Mouse (Mus musculus) lung, postnatal 14 days (tissue): Measurements from ENCODE around the gene Rnf32.
A peak's percentile ranks its signal among the peaks of the same experiment; 100 is the strongest.

Experiments
- DNase-seq: peaks from one replicate; pipeline ENCODE4 v3.0.0; 2021

Gene Rnf32

DNA sequence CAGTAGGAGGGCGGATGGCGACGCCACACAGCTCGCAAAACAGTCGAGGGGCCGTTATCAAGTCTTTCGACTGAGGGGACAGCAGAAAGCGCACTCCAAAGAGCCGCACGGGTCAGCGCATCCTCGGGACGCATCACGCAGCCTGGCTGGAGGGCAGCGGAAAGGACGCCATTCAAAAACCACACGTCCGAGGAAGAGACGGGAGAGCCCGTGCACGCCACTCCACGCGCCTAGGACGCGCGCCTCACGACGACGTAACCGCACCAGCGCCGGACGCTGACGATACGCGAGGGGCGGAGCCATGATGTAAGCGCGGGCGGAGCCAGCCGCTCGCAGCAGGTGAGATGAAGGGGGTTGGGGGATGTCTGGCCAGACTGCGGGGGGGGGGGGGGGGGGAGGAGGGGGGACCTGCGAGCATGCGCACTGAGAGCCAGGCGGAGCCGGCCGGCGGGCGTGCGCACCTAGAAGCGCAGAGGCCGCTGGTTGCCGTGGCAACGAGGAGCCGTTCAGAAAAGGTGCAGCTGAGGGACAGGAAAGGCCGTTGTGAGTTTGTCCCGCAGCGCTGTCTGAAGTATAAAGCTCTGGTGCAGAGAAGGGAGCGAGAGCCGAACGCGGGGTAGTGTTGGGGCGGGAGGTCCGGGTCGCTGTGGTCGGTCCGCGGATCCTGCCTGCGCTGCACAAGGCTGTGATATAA lies at the start of gene Rnf32:
TSS of gene Rnf32 (plus strand) at position 423 of the 694 bp plus-strand sequence.
- peak; percentile 79 for DNase-seq

DNA sequence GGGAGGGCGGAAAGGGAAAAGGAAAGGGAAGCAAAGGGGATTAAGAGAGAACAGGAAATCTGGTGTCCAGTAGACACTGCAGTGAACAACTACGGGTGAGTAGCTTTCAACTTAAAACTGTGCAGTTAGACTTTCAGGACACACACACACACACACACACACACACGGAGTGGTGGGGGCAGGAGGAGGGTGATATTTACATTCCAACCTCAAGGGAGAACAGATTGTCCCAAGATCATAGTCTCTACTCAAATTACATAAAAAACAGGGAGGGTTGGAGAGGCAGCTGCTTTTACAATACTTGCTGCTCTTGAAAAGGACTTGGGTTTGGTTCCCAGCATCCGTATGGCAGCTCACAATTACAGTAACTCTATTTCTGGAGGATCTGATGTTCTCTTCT lies 45.6 kb upstream of the Rnf32 start:
- no peak for DNase-seq

DNA sequence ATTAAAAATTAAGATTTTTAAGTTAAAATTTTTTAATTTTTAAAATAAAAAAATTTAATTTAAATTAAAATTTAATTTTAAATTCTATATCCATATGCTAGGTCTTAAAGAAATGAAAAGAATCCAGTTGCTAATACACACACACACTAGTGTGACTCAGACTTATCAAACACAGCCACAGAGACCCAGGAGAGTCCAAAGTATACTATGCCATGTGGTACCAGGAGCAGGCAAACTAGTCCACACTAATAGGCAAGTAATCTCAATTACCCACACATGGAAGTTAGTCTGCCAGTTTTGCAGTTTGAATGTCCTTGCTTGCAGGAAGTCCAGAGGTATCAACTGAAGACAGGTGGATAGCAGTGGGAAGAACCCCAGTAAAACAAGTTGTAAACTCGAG lies 35.9 kb upstream of the Rnf32 start:
- no peak for DNase-seq

DNA sequence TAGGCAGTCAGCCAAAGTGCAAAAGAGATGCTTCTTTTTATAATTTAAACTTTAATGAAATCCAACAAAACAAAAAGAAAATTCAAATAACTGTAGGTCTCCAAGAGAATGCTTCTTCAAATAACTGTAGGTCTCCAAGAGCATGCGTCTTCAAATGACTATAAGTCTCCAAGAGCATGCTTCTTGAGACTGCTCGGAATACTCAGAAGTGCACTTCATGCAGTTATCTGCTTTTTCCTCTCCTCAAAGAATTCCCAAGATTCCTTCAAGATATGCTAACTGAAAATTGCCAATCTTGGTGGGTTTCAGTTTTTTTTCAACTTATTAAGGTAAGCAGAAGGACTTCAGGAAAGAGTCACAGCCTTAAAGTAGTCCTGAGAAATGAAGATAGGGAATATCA lies 28.8 kb upstream of the Rnf32 start:
- DNase-seq: no peak

DNA sequence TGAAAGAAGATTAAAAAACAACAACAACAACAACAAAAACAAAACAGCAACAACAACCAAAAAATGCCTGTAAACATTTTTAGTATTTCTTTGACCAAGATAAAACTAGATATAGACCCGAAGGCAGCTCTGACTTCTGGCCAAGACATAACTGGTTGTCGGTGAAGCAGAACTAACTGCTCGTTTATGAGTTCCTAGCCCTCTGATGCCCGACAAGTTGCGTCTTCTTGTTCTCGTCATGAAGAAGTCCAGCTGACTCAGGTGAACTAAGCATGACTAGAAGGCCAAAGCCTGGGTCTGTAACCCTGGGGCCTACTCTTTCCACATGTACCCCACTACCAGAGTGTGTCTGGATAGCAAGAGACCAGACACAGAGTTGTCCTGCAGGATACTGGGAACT lies 25.6 kb upstream of the Rnf32 start:
- DNase-seq: no peak

DNA sequence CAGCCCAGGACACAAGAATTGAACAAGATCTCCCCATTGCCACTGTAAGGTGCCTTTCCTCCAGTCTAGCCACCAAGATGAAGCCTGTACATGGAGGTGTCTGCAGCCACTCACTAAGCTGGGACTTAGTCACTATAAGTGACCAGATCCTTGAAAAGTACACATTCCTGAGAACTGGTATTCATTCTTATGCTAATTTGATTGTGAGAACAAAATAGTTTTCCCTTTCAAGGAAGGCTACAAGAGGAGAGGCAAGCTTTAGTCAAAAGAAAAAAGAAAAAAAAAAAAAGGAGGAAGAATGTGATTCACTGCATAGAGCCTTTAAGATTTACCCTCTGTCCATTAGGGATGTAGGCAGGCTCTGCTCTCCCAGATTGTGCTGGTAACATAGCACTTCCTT lies 24.6 kb upstream of the Rnf32 start:
- DNase-seq: no peak

DNA sequence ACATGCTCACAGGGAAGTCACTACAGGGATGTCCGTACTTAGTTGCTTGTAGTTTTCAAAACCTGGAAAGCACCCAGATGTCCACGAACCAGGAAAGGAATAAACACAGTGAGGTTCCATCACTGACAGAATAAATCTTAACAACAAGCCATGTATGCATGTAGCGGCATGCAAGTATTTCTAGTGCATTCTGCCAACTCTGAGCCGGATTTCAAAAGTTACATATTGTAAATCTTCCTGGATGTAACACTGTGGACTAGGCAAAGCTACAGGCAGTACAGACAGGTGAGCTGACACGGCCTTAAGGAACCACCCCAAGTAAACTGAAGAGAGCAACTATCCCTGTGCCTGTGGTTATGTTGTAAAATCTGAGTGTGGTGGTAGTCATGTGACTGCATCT lies 9.0 kb upstream of the Rnf32 start:
- DNase-seq: no peak

DNA sequence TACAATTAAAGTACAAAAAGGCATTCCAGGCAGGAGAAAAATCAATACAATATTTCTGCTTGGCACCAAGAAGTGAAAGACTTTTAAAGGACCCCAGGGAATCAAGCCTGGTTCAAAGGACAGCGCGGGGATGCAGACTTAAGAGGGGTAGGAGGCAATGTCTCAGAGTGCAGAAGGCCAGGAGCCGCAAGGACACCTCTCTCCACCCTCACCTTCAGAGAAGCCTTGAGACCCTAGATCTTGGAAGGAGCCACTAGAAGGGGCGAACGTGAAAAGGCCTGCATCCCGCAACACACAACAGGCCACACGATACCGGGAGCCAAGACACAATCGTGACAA lies 592 bp upstream of the Rnf32 start:
- no peak for DNase-seq

DNA sequence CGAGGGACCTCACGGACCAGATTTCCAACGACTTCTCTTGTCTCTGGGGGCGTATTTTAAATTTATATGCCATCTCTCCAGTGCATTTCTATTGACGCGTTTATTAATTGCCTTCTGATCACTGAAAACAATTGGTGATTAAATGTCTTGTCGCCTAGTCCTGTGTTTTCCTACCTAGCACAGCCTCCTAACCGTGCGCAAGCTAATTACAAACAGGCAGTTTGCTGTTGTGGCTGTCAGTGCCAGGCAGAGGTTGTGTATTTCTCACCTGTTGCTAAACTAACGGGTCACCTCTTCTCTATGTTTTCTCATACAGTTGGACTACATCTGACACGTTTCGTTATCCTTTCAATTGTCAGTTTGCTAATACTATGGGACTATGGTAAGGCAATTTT lies 469 bp downstream of the Rnf32 start:
- no peak for DNase-seq

DNA sequence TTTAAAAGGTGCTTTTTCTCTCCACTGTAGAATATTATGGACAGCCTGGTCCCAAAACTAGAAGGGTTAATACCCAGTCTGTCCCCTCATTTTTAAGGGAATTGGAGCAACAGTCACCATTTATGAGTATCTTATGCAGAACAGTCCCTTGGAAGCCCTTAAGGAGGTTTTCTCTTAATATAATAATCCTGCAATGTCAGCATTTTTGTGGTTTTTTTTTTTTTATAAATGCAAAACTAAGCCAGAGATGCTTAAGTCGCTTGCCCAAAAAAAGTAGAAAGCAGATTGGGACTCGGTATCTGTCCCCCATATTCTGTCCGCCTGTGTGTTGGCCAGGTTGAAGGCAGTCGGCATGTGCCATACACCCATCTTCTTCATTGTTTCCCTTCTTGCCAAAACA lies 1.4 kb downstream of the Rnf32 start:
- no peak for DNase-seq

DNA sequence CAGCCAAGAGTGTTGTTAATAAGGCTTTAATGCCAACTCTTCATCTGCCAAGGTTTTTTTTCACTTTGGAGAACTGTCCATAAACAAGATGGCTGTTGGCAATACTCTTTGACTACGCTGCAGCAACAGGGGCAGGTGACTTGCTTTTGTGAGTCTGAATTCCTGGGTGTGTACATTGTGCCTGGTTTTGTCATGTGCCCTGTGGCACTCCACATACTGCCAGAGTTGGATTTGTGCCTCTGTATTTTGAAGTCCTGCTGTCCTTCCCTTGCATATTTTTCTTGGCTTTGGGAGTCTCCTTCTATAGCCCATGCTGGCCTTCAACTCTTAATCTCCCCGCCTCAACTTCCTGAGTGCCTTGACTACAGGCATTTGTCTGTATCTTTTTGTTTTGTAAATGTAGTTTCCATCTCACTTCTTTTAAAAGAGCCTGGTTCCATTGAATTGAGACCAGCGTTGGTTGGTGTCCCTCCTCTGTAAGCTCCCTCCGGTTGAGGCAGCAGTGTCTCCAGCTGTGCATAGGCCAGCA lies 3.2 kb downstream of the Rnf32 start:
- no peak for DNase-seq

DNA sequence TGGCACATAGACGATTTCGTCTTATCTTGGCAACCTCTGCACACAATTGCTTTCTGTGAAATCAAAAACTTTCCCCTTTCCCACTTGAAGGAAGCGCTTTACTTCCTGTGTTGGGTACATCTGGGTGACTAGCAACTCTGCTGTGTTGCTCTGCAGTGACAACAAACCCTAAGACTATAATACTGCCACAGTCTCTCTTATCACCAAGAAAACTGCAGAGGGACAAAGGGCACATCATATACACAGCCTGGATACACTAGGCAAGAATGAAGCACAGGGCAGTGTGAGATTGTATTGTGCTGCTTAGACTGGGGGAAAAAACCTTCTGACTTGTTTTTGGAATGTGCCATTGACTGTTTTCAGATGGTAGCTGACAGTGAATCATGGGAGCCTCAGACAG lies 4.1 kb downstream of the Rnf32 start:
- DNase-seq: no peak

DNA sequence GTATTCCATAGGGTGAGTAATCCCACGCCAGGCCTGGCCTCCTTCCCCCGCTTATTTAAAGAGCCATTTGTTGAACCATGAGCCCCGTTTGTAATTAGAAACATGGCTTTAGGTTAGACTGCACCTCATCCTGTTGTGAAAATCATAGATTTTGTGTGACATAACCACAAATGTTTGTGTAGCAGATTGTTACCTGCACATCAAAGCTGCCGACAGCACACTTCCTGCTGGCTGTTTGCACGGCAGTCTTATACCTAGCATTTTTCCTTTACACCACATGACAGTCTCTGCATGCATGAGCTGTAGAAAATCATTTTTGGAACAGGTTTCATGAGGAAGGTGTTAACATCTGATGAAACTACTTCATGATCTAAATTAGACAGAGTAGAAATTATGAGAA lies 9.9 kb downstream of the Rnf32 start:
- no peak for DNase-seq

DNA sequence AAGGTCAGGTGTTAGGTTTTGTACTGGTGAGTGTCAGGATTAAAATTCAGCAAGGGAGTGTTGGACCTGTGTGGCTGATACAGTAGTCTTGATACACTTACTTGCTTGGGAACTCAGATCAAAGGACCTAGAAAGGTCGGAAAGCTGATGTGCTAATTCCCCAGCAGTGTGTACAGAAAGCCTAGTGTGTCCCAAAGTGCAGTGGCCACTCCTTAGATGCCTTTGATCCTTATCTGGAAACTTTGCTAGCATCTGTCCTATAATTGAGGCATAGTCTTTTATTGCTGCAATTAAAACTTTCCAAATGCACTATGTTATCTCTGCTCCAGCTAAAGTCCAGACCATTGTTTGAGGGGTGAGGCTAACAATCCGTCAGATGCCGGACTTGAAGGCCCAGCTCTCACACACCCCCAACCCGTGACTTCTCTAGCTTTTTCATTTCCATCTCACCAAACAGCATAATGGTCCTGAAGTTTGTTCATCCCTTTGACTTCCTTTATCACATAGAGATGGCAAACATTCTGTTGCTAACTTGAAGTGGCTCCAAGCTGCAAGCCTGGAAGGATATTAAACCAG lies 16.3 kb downstream of the Rnf32 start:
- no peak for DNase-seq

DNA sequence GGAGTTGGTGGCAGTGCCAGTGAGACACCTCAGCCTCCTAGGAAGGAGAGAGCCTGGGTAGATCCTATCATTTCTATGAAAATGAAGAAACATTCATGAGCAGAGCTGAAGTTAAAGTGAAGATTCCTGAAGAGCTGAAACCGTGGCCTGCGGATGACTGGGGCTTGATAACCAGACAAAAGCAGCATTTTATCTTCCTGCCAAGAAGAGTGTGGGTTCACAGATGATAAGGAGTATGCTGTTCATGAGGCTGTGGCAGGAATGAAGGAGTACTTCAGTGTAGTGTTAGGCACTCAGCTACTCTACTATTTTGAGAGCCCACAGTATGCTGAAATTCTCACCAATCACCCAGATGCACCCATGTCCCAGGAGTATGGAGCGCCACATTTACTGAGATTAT lies 22.2 kb downstream of the Rnf32 start:
- DNase-seq: no peak

DNA sequence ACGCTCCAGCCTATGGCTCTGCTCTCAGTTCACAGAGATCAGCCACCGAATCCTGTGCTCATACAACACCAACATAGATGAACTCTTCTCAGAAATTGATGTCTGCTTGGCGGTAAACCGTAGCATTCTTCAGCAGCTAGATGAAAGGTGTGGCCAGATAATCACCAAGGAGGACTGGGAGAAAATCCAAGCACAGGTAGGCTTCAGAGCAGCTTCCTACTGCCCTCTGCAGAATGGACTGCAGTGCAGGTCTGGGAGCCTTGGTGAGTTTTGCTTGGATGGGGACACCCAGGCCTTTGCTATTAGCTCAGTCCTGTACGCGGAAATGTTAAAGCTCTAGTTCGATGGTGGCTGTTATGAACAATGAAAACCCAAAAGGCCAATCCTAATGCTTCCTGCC lies 28.3 kb downstream of the Rnf32 start:
- DNase-seq: no peak

DNA sequence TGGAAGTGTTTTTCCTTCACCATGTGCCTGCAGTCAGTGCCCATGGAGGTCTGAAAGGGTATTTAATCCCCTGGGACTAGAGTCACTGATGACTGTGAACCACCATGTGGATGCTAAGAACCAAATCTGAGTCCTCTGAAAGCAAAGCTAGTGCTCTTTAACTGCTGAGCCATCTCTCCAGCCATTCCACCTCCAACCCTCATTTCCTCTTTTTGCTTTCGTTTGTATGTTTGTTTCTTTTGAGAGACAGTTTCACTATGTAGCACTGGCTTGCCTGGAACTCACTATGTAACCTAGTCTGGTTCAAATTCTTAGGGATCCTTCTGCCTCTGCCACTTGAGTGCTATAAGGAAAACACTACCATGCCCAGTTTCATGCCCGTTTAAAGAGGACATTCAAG lies 34.7 kb downstream of the Rnf32 start:
- no peak for DNase-seq

DNA sequence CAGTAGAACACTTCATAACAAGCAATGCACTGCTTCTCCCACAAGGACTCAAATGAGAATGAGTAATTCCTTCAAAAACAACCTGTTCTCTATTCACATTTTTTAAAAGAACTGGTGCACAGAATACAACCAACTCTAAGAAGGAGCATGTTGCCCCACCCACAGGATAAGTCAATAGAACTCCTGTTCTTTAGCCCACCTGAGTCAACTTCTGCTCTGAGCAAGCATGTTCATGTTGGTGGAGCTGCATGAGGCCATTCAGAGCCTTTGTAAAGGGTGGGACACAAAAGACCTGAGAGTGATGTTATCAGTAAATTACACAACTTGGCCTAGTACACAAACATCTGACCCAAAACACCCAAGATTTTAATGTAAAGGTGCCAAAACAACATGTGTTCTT lies 42.6 kb downstream of the Rnf32 start:
- DNase-seq: no peak

DNA sequence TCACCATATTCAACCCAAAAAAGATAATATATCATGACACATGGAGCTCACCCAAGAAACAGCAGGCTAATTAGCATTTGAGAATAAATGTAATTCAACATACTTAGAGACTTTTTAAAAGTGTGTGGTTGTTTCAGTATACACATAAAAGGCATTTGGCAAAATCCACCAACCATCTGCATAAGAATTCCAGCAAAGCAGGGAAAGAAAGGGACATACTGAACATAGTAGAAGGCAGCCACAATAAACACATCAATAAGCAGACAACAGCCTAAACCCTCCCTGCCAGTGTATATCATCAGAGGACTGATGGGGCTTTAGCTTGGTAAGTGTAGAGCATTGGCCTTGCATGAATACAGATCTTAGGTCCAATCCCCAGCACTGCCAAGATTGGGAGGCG lies 49.0 kb downstream of the Rnf32 start:
- DNase-seq: no peak

DNA sequence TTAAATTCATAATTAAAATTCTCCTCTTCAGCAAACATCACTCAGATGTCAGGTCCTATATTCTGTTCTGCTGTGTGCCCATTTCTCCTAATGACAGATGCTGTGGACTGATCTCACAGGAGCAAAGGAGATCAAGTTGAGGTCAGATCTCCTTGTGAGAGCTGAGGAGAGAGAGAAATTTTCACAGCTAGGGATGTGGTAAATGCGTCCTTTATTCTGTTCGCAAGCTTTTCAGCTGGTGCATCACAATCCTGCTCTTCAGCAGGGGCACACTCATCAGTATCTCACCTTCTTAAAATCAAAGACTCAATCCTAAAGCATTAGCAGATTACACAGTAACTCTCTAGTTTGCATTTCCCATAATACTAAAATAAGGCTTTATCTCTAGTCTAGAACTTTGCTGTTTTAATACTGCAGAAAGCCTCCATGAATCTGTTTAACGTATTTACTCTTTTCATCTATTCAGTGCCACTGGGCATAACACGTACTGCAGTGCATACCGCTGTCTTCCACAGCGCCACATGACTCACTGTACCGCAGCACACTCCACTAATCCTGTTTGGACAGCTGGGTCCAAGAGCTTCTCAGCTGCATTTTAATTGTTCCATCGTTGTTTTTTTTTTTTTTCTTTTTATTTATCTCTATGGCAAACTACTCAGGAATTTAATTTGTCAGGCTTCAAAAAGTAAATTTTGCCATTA lies 55.2 kb downstream of the Rnf32 start:
- no peak for DNase-seq

DNA sequence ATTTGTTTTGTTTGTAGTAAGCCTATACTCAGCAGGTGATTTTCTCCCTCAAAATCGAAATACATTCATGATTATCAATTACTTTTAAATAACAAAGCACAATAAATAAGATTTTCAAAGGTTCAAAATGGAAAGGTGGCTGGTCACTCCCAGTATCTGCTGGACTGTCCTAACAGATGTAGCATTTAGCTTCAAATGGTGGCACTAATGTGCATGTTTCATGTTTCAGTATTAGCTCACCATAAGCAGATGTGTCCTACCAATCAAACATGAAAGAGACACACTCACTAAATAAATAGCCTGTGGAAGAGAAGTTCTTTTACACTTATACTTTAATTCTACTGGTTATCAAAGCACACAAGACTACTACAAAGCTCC lies 55.7 kb downstream of the Rnf32 start:
- no peak for DNase-seq

DNA sequence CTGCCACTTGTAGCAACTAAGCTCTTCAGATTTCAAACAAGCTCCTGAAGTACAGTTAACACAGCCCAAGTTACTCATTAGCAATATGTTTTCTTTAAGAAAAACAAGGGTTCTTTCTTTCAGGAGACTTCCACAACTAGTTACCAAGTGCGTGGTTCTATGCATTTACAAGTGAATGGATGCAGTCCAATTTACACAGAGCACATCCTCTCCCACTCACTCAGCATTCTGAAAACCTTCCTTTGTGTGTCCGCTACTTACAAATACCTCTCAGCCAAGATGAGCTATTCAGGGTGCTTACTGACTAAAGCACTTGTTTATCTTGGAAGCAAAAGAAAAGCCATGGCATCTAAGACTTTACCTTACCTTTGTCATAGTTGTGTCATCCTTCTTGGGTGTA lies 58.1 kb downstream of the Rnf32 start:
- DNase-seq: no peak

DNA sequence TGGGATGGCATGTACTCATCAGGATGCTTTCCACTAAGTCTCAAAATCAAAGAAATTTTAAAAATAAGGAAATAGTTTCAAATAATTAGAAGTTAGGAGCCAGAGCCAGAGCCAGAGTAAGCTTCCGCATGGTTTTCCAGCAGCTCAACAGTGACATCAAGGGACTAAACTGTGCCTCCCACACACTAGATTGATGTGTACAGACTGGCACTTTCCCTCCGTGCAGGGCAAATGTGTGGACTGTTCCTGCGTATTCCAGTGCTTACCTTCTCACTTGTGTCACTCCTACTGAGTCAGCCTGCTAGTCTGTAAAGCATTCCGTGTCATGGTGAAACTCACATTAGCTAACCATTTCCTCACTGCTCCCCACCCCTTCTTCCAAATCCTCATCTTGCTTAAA lies 75.1 kb downstream of the Rnf32 start:
- DNase-seq: no peak

DNA sequence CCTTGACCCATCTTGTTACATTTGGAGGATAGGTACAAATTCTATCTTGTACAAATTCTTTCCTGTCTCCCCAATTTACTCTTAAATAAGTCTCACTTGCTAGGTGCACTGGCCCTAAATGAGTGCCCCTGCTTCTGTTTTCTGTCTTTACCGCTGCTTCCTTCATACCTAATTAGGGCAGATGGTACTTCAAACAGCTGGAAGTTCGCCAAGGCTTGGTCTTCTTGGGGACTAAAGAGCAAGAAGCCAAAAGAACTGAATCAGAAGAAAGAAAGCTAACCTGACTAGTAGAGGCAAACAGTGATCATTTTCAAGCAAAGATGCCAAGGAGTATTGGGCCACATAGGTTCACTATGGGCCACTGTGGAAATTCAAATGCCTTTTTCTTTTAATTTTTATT lies 77.6 kb downstream of the Rnf32 start:
- DNase-seq: no peak

DNA sequence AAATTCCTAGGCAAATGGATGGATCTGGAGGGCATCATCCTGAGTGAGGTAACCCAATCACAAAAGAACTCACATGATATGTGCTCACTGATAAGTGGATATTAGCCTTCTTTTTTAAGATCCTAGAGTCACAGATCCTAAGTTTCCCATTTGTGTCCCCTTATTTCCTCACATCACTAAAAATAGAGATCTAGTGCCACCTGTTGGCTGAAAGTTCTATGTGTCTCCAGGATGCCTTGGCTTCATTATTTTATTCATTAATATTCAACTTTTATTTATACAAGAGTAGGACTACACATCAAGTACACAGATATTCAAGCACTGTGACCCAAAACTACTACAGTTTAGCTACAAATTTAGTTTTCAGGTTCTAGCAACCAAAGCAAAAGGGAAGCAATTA lies 79.0 kb downstream of the Rnf32 start:
- peak; percentile 21 for DNase-seq
